Mouse (Mus musculus) liver, adult 2 months (tissue): ENCODE results near the gene Vmn1r27.

Source experiments
- CTCF ChIP-seq: fragments of 200-500 bp; IDR thresholded peaks from 2 replicates; pipeline ENCODE4 v1.5.1; 2011; ENCODE audit warnings: low read depth, low read length, control low read depth
- POLR2A ChIP-seq: fragments of 200-500 bp; IDR thresholded peaks from 2 replicates; pipeline ENCODE4 v1.6.1; 2011; ENCODE audit warnings: low read length, control low read depth; ENCODE audit not compliant: insufficient read depth; ENCODE audit errors: extremely low read depth

DNA sequence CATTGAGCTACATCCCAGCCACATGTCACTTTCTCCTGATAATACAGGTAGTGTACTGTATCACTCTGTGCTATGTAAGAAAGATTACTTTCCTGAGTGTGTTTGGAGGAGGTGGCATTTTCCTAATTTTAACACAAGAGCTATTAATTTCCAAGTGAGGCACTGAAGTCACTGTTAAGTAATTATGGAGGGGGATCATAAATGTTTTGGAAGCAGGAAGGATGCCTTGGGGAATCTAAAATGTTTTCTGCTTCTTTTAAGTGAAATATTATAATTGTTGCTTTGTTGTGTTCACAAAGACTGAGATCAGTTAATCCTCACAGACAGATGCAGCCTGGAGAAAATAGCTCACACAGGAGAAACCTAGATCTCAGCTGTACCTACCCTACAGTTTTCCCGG, 43.1 kb upstream of the Vmn1r27 start, which contains the start of gene Vmn1r28:
- TF ChIP-seq POLR2A (no peak), CTCF (no peak)
